Mouse (Mus musculus): ENCODE measurements at regions not wholly inside any gene's neighbourhood (a gene's known extent, or its start where the extent isn't known, plus 50 kb on each side); places are given as distances from the start of the nearest gene placed in this dataset.

DNA sequence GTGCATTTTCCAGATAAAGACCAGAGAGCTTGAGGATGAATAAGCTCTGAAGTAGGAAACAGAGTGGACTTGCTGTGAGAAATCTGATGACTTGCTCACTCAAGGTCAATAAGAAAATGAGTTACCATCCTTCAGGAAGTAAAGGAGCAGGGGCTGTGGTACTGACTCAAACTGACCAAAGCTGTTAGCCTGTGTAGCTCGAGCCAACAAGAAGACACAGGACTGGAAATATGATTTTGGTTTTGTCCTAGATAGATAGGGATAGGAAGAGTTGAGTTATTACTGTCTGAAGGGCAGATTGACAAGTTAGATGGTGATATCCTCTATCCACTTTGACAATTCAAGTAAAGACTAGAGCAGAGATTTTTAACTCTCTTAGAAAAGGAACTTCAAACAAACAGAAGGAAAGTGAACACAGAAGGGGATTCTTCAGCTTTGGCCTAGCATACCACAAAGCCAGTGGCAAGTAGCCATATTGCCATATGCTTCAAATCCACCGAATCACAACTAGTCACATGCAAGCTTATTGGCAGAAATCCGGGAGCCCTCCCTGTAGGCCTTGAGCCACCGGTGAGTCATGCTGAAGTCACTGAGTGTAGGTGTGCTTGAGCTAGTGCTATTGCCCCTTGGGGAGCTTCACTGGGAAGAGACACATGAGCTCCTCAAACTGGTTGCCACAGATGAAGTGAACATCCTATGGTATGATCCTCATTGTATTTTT, 117.1 kb upstream of the Etaa1 start:
- TF ChIP-seq EP300 (IDR thresholded peaks at IDR 0.05; ENCODE audit: low read depth) (no peak), CTCF (IDR thresholded peaks at IDR 0.05; ENCODE audit: low read depth) (no peak)
- H3K9me3 ChIP-seq (ENCODE audit: control insufficient read depth, low read length): no peaks in the 10 kb centered on the region
- WGBS (ENCODE audit: insufficient replicate concordance): 60% methylated on average over 4 of the region's 4 CpGs
- H3K9ac ChIP-seq (replicated peaks): no peak overlapping the region
- ATAC-seq (ENCODE audit: insufficient read depth): no peak
- H3K27ac ChIP-seq: no peak overlapping the region
- no peaks in the 10 kb centered on the region; a peak in 1 of 4 replicates for H3K4me1 ChIP-seq (replicated peaks; ENCODE audit: control insufficient read depth in 2 of 2, insufficient read depth in 2 of 2, low read length in 1 of 2)
- H3K27me3 ChIP-seq (ENCODE audit: control insufficient read depth, insufficient read depth, low read length): no peaks in the 10 kb centered on the region
- H3K4me2 ChIP-seq (ENCODE audit: low read depth): no peak overlapping the region
- no peak for DNase-seq (ENCODE audit: low read depth in 3 of 3, low spot score in 3 of 3)
- no peak overlapping the region for H3K4me3 ChIP-seq (ENCODE audit: insufficient read depth in 1 of 2, low read depth in 2 of 2, low read length in 2 of 2)
- no peaks in the 10 kb centered on the region for H3K36me3 ChIP-seq (replicated peaks; ENCODE audit: control insufficient read depth, insufficient read depth, low read depth)

DNA sequence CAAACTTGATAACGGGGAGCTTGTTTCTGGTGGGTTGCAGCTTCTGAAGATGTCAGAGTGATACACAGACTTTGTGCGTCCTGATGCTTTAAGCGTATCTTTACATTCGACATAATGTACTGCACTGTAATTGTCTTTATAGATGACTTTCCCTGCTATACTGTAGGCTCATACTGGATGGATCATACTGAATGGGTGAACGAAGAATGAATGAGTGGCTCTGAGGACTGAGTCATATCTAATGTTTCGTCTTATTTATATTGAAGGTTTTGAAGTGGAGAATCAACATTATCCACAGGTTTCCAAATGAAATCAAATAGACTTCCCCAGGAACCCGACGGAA, 116.3 kb upstream of the Etaa1 start:
- H3K27me3 ChIP-seq (ENCODE audit: control insufficient read depth, insufficient read depth, low read length): no peaks in the 10 kb centered on the region
- no peak overlapping the region for H3K9ac ChIP-seq (replicated peaks)
- no peaks in the 10 kb centered on the region for H3K9me3 ChIP-seq (ENCODE audit: control insufficient read depth, low read length)
- no peak overlapping the region for H3K4me3 ChIP-seq (ENCODE audit: insufficient read depth in 1 of 2, low read depth in 2 of 2, low read length in 2 of 2)
- no peaks in the 10 kb centered on the region; a peak in 1 of 4 replicates for H3K4me1 ChIP-seq (replicated peaks; ENCODE audit: control insufficient read depth in 2 of 2, insufficient read depth in 2 of 2, low read length in 1 of 2)
- TF ChIP-seq EP300 (IDR thresholded peaks at IDR 0.05; ENCODE audit: low read depth): no peak
- DNase-seq (ENCODE audit: low read depth in 3 of 3, low spot score in 3 of 3) (no peak), ATAC-seq (ENCODE audit: insufficient read depth) (no peak)
- no peak overlapping the region for H3K27ac ChIP-seq
- no peak overlapping the region for H3K4me2 ChIP-seq (ENCODE audit: low read depth)
- H3K36me3 ChIP-seq (replicated peaks; ENCODE audit: control insufficient read depth, insufficient read depth, low read depth): no peaks in the 10 kb centered on the region
- WGBS (ENCODE audit: insufficient replicate concordance): 42% methylated on average over 8 of the region's 8 CpGs

DNA sequence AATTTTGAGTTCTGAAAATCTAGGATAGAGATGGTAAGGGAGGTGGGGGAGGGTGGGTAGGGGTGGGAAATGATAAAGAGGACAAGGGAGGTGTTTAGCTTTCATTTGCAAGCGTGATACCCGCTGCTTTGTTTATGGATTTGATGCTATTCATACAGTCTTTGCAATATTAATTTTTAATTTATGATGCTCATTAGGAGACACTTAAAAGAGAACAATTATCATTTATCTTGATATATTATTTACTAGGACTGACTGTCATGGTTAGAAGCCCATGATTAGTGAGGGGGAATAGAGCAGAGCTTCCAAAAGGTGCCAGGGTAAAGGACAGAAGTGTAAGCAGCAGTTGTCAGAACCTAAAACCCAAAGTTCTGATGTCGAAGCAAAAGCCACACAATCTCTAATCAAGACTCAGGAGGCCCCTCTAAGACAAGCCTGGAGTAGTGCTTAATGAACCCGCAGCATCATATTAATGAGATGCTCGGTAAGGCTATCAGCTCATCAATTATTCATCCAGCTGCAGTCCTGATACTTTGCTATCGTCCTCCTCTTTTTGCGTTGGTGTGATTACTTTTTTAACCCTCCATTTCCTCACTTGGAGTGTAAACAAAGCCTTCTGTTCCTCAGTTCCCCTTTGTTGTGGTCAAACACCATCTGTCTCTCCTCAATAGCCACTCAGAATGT, 115.8 kb upstream of the Etaa1 start:
- Histone ChIP-seq H3K27ac (no peak overlapping the region), H3K4me2 (ENCODE audit: low read depth) (no peak overlapping the region), H3K9ac (replicated peaks) (no peak overlapping the region), H3K36me3 (replicated peaks; ENCODE audit: control insufficient read depth, insufficient read depth, low read depth) (no peaks in the 10 kb centered on the region), H3K27me3 (ENCODE audit: control insufficient read depth, insufficient read depth, low read length) (no peaks in the 10 kb centered on the region), H3K9me3 (ENCODE audit: control insufficient read depth, low read length) (no peaks in the 10 kb centered on the region), H3K4me1 (replicated peaks; ENCODE audit: control insufficient read depth in 2 of 2, insufficient read depth in 2 of 2, low read length in 1 of 2) (no peaks in the 10 kb centered on the region; a peak in 1 of 4 replicates), H3K4me3 (ENCODE audit: insufficient read depth in 1 of 2, low read depth in 2 of 2, low read length in 2 of 2) (no peak overlapping the region)
- no peak for DNase-seq (ENCODE audit: low read depth in 3 of 3, low spot score in 3 of 3)
- no peak for ATAC-seq (ENCODE audit: insufficient read depth)
- WGBS (ENCODE audit: insufficient replicate concordance): 26% methylated on average over 7 of the region's 7 CpGs
- TF ChIP-seq EP300 (IDR thresholded peaks at IDR 0.05; ENCODE audit: low read depth): no peak
- no peak for TF ChIP-seq CTCF (IDR thresholded peaks at IDR 0.05; ENCODE audit: low read depth)

DNA sequence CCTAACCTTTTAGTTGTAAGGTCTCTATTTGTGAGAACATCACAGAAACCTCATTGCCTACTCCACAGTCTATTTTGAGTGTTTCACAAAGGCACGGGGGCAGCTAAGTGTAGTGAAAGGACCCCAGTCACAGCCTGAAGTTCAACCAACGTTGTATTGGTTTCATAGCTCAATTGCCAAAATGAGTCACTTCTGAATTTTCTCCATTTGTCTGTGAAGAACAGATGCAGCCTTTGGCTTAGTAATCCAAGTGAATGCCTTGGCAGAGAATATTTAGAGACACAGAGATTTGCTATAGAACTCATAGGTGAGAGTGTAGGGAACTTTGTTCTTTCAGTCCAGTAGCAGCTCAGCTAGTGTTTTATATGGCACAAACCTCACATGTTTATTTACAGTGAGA, 114.4 kb upstream of the Etaa1 start:
- H3K36me3 ChIP-seq (replicated peaks; ENCODE audit: control insufficient read depth, insufficient read depth, low read depth): no peaks in the 10 kb centered on the region
- DNase-seq (ENCODE audit: low read depth in 3 of 3, low spot score in 3 of 3) (no peak), ATAC-seq (ENCODE audit: insufficient read depth) (no peak)
- no peak overlapping the region for H3K4me3 ChIP-seq (ENCODE audit: insufficient read depth in 1 of 2, low read depth in 2 of 2, low read length in 2 of 2)
- H3K9ac ChIP-seq (replicated peaks): no peak overlapping the region
- no peak overlapping the region for H3K27ac ChIP-seq
- H3K27me3 ChIP-seq (ENCODE audit: control insufficient read depth, insufficient read depth, low read length): no peaks in the 10 kb centered on the region
- H3K9me3 ChIP-seq (ENCODE audit: control insufficient read depth, low read length): no peaks in the 10 kb centered on the region
- 50% methylated on average over 2 of the region's 2 CpGs for WGBS (ENCODE audit: insufficient replicate concordance)
- H3K4me1 ChIP-seq (replicated peaks; ENCODE audit: control insufficient read depth in 2 of 2, insufficient read depth in 2 of 2, low read length in 1 of 2): no peaks in the 10 kb centered on the region; a peak in 1 of 4 replicates
- no peak for TF ChIP-seq EP300 (IDR thresholded peaks at IDR 0.05; ENCODE audit: low read depth)
- TF ChIP-seq CTCF (IDR thresholded peaks at IDR 0.05; ENCODE audit: low read depth): no peak
- H3K4me2 ChIP-seq (ENCODE audit: low read depth): no peak overlapping the region

DNA sequence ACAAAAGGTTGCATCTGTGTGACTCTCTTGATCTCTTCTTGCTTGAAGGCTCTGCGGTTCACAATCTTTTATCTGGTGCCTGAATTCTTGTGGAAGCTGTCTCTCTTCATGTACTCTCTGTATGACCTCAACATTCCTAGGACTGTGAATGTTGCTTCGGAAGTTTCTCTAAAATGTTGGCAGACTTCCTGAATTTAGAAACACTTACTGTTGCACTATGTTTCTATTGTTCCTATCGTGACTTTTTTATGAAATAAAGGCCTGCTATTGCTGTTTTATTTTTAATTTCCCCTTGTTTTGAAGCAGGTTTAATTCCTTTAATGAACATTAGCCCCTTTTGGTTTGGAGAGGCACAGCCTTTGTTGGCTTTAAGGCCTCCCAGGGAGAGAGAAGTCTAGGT, 114.0 kb upstream of the Etaa1 start:
- Histone ChIP-seq H3K27me3 (ENCODE audit: control insufficient read depth, insufficient read depth, low read length) (no peaks in the 10 kb centered on the region), H3K4me1 (replicated peaks; ENCODE audit: control insufficient read depth in 2 of 2, insufficient read depth in 2 of 2, low read length in 1 of 2) (no peaks in the 10 kb centered on the region; a peak in 1 of 4 replicates), H3K36me3 (replicated peaks; ENCODE audit: control insufficient read depth, insufficient read depth, low read depth) (no peaks in the 10 kb centered on the region), H3K9me3 (ENCODE audit: control insufficient read depth, low read length) (no peaks in the 10 kb centered on the region), H3K27ac (no peak overlapping the region), H3K4me2 (ENCODE audit: low read depth) (no peak overlapping the region), H3K4me3 (ENCODE audit: insufficient read depth in 1 of 2, low read depth in 2 of 2, low read length in 2 of 2) (no peak overlapping the region), H3K9ac (replicated peaks) (no peak overlapping the region)
- TF ChIP-seq CTCF (IDR thresholded peaks at IDR 0.05; ENCODE audit: low read depth) (no peak), EP300 (IDR thresholded peaks at IDR 0.05; ENCODE audit: low read depth) (no peak)
- DNase-seq (ENCODE audit: low read depth in 3 of 3, low spot score in 3 of 3) (no peak), ATAC-seq (ENCODE audit: insufficient read depth) (no peak)
- 49% methylated on average over 3 of the region's 3 CpGs for WGBS (ENCODE audit: insufficient replicate concordance)

Data from liver, embryonic 14.5 days (tissue).